Mouse (Mus musculus) adrenal gland, adult 10 weeks (tissue): ENCODE results near the gene Lyz1. TPM values are rescaled to one million over a fixed set of nuclear protein-coding genes. Genes with fewer than 3 reads are reported as not detected.

Experiments
- polyA plus RNA-seq: library from polyadenylated mRNA; stranded (reverse); fragments of 350-450 nt; fragmentation: Illumina TruSeq; extraction: RNeasy Lipid Tissue Mini Kit (QIAGEN cat#74804); gene quantifications from one replicate; pipeline ENCODE4 v1.2.3, GENCODE M21; 2014; ENCODE audit warnings: low read depth, low replicate concordance

Lyz1 gene
- polyA plus RNA-seq = 5.4 TPM

GRCm38 (mm10) chr10:117292671-117293070, at the start of gene Lyz1:
TSS of gene Lyz1 (minus strand) at chr10:117292868.

GRCm38 (mm10) chr10:117282049-117282448, 10.6 kb downstream of the Lyz1 start, which contains the start of gene Lyz2:
TSS of gene Lyz2 (minus strand) at chr10:117282321.

GRCm38 (mm10) chr10:117238603-117239002, 54.1 kb downstream of the Lyz1 start, which contains the start of gene 9530003J23Rik:
TSS of gene 9530003J23Rik (minus strand) at chr10:117238703.

Other genes with a start within 250 kb of the Lyz1 start
- not detected for gene Lrrc10, start 247.5 kb downstream of the Lyz1 start, polyA plus RNA-seq
- 260 TPM for gene Cct2, start 229.1 kb downstream of the Lyz1 start, polyA plus RNA-seq
- gene Frs2, start 144.3 kb downstream of the Lyz1 start, polyA plus RNA-seq = 47.6 TPM
- 67.3 TPM for gene Yeats4, start 68.4 kb downstream of the Lyz1 start, polyA plus RNA-seq
- not detected for gene 9530003J23Rik, start 54.2 kb downstream of the Lyz1 start, polyA plus RNA-seq
- gene Lyz2, start 10.5 kb downstream of the Lyz1 start, polyA plus RNA-seq = 152 TPM
- gene Cpsf6, start 87.1 kb upstream of the Lyz1 start, polyA plus RNA-seq = 104 TPM